Mouse (Mus musculus) adrenal gland, postnatal 14 days (tissue): ENCODE data around the gene Ndc1. TPM values are rescaled to one million over a fixed set of nuclear protein-coding genes. Genes with fewer than 3 reads are reported as not detected.

ENCODE experiments used
- DNase-seq: peaks from one replicate; pipeline ENCODE4 v3.0.0; 2021; ENCODE audit warnings: mixed read lengths
- long read RNA-seq, 2 experiments: library from polyadenylated mRNA; stranded (forward); transcript quantifications; one replicate each; pipeline ENCODE4 v2.0.0; 2021
- total RNA-seq: library from RNA; stranded (reverse); gene quantifications from 2 replicates; pipeline ENCODE4 v1.2.3, GENCODE M21; 2021

Ndc1 gene
- total RNA-seq: 15.1 and 15.9 TPM in 2 replicates
- long read RNA-seq, experiment 1, full-length matches to known transcripts: 18 of 27 reads
- long read RNA-seq, experiment 1, partial matches to known transcripts: 2 of 27 reads
- long read RNA-seq, experiment 1, other reads (novel, unspliced or antisense): 7 of 27 reads
- long read RNA-seq, experiment 2, full-length matches to known transcripts: 11 of 12 reads
- long read RNA-seq, experiment 2, partial matches to known transcripts: 0 of 12 reads
- long read RNA-seq, experiment 2, other reads (novel, unspliced or antisense): 1 of 12 reads

DNA sequence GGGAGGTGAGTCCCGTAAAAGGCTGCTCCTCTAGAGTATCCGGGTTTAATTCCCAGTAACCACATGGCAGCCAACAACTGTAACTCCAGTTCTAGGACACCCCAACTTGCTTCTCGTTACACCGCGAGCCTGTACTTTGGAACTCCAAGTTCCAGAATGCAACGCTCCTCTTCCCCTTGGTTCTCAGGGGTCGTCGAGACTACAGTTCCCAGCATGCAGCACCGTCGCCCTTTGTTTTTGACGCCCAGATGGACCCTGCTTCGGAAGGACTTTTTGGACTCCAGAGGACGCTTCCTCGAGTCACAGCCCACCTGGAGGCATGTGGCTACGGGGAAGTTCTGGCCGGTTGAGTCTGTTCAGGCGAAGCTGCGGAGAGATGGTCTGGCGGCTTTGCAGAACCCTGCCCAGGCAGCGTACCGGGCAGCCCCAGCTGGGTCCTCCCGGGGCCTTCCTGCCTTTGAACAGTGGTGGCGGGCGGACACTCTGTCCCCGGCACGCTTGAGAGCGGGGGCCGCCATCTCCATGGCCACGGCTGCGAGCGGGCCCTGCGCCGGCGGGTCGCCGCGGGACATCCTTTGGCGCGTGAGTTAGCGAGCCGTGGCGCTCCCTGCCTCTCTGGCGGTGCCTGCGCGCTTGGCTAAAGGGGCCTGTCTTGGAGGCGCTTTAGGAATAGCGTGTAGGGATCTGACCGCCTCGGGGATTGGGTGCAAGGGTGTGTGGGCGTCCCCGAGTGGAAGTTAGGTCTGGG lies at the start of gene Ndc1:
Gene Ndc1 (plus strand): TSS at position 218 of the 748 bp plus-strand sequence.
- DNase-seq: peak; percentile 91

DNA sequence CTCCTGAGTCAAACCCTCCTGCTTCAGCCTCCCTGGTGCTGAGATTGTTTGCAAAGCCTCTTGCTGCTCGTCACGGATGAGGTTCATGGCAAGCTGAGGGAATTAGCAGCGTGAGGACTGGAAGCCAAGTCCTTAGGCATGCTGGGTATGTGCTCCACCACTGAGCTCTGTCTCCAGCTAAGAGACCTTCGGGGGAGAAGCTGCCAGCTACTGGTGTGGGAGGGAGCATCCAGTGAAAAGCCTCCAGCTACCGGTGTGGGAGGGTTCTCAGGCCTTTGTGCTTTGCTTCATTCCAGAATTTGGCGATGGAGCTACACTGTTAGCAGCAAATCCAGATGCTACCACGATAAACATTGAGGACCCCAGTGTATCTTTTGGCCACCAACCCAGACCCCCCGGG lies 48.9 kb upstream of the Ndc1 start:
- no peak for DNase-seq

DNA sequence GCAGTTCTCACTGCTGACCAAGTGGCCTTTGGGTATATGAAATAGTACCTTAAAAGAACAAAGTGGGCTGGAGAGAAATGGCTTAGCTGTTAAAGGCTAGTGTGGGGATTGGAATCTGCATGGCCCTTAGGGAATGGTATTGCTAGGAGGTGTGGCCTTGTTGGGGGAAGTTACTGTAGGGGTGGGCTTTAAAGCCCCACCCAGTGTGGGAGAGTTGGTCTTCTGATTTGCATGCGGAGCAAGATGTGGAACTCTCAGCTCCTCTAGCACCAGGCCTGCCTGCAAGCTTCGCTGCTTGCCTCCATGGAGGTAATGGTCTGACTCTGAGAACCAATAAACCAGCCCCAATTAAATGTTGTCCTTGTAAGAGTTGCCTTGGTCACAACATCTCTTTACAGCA lies 46.5 kb upstream of the Ndc1 start:
- no peak for DNase-seq

DNA sequence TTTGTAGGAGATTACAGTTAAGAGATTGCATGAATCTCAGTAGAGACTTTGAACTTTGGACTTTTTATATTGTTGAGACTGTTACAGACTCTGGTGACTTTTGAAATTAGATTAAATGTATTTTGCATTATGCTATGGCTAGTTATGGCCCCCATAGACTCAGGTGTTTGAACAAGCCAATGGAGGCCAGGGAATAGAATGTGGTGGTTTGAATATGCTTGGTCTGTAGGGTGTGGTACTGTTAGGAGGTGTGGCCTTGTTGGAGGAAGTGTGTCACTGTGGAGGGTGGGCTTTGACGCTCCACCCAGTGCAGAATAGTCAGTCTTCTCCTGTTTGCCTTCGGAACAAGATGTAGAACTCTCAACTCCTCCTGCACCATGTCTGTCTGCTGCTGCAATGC lies 44.5 kb upstream of the Ndc1 start:
- DNase-seq: no peak

DNA sequence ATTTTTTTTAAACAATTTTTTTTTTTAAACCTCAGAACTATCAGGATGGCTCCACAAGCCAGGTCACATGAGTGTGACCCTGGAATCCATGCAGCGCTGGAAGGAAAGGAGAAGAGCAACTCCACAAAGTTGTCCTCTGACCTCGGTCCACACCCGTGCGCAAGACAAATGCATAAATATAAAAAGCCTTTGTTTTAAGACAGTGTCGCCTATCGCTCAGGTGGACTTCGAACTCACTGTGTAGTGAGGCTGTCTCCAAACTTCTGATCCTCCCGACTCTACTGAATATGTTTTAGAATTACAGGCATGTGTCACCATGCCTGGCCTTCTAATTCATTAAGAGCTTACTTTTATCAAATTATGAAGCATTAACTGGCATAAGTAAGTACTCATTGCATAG lies 39.1 kb upstream of the Ndc1 start:
- DNase-seq: no peak

DNA sequence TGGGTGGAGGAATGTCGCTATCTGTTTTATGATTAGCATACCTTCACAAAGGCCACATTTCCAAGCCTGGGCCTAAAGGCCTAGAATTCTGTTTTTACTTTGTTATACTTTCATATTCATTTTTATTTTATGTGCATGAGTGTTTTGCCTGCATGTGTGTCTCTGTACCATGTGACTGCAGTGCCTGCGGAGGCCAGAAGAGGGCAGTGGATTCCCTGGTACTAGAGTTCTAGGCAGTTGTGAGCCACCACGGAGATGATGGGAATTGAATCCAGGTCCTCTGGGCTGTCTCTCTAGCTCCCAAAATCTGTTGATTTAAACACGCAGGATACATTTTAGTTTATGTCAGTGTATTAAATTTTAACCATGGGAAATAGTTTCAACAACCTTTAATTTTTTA lies 34.1 kb upstream of the Ndc1 start:
- DNase-seq: no peak

DNA sequence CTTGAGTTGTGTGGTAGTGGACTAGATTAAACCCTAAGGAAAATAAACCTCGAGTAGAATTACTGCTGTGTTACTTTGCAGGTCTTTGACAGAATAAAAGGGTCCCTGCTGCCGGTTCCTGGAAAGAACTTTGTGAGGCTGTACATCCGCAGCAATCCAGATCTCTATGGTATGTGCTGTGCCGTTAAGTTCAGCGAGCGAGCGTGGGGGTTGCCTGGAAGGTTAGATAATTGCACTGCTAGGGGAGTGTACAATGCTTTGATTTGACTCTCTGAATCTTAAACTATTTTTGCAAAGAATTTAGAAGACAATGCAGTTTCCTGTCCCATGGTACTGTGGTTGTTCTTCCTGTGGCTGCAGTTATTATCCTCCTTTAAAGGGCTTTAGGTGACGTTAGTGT lies 31.2 kb upstream of the Ndc1 start:
- no peak for DNase-seq

DNA sequence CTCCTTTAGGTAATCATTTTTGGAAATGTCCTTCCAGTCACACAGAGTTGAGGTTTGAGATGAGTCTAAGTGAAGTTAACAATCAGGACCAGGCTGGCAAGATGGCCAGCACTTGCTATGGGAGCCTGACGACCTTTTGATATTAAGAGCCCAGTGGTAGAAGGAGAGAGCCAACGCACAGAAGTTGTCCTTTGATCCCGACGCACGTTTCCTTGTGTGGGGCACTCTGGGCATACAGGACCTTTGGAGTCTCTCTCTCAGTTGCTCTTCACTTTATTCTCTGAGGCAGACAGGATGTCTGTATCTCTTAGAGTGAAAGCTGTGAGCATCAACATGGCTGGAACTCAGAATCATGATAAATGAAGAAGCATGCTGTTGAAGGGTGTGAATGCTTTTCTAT lies 30.1 kb upstream of the Ndc1 start:
- no peak for DNase-seq

DNA sequence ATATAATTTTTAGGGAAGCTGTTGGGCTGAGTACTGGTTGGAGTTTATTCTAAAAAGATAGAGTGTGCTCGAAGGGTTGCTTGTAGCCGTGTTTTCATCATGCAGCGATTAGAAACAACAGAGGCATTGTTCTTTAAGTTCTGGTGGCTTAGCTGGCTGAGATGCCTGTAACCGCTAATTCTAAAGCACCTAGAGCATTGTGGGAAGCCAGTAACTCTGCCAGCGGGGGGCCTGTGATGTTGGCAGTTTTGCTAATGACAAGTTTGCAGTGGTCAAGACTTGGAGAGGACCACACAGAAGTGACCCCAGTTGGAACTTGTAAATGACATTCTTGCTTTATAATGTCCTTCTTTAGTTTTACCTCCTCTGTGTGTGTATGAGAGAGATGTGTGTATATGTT lies 26.2 kb upstream of the Ndc1 start:
- no peak for DNase-seq

DNA sequence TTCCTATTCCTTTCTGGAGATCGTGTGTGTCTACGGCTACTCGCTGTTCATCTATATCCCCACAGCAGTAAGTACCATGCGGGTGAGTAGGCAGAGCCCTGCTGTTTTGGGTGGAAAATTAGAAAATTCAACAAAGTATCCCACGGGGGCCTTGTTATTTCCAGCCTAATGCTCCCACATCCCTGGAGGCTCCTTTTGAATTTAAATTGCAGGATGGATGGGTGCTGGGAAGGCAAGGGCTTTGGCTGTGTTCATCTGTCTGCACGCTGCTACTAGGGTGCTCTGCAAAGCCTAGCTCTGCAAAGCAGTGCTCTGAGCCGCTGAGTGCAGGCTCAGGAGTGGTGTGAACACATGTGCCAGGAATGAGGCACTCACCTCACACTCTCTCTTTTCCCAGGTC lies 23.0 kb upstream of the Ndc1 start:
- no peak for DNase-seq

DNA sequence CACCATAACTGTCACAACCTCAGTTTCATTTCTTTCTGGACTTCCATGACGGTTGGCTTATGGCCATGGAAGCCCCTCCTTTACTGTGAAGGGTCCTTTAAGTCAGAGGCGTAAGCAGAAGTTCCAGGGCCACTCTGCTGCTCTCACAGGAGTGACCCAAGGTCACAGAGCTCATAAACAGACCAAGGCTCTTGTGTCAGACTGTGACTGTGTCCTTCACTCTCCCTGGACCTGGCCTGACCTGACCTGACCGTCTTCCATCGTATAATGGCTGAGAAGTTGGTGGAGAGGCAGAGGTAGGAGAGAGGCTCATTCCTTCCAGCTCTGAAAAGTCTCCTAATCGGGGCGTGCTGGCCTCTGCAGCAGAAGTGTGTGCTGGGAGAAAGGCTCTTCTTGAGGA lies 20.4 kb upstream of the Ndc1 start:
- peak; percentile 61 for DNase-seq

DNA sequence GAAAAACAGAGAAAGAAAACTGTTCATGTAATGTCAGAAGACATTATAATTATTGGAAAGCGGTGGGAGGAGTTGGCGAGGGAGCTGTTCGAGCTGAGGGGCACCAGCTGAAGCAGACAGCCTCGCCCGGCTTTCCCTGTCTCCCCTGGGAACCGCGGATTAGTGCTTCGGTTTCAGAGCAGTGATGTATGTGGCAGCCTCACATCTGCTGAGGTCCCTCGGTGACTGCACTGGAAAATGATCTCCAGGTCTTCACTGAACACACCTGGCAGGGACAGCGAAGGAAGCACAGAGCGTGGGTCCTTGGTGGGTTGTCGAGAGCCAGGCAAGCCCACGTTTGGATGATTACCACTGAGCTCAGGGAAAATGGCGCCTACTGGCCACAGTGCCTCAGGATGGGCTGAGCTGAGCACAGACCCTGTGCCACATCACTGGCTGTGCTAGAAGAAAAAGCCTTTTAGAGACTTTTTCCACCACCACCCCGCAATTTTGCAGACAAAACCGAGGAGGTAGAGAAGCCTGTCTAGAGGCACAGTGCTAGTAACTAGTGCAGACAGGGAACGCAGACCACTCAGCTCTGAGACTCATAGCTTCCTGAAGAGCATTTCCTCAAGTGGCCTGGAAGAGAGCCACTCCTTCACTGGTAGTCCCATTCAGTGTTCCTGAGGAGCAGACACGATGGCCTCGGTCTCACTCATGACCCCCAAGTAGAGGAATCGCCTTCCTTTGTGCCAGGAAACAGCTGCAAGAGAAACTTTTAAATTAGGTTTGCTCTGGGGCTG lies 18.9 kb upstream of the Ndc1 start:
- no peak for DNase-seq

DNA sequence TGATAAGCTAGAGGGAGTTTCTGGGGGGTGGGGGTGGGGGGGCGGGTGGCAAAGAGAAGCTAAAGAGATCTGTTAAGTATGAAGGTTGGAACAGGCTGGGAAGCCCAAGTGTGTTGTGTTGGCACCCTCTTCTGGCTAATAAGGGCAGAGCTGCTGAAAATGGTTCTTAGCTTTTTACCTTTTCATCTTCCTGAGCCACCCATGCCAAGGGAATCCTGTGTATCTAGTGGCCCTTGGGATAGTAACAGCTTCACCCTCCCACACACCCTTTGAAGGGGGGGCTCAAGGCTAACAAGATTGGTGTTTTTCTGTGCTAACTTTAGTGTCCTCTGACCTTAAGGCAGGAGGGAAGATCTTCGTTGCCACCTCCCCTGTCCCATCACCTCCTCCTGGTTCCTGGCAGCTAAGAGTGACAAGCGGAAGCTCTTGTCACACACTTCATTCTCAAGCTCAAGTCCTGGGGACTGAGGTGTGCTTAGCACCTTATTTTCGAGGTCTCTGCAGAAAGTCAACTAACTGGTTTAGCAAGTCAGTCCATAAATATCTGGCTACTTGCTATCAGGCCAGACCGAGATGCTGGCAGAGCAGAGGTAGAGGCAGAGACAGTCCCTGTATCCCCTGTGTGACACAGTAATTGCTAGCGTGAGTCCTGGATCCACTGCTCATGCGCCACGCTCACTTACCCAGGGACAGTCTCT lies 18.1 kb upstream of the Ndc1 start:
- DNase-seq: peak; percentile 62

DNA sequence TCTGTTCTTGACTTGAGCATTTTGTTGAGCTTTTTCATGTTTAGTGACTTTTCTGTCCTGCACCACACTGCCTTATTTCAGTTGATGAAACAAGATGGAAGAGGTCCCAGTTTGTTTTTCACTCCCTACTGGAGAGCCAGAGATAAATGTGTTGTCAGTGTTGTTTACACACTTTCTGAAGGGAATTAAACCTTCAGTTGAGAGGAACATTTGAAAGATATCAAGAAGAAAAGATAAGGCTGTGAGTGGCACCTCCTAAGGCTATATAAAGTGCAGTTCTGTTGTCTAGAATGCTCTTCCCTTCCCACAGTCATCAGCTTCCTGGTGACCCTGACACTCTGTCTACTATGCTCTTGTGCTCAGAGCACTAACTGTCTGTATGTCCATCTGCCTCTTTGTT lies 16.2 kb upstream of the Ndc1 start:
- DNase-seq: no peak

DNA sequence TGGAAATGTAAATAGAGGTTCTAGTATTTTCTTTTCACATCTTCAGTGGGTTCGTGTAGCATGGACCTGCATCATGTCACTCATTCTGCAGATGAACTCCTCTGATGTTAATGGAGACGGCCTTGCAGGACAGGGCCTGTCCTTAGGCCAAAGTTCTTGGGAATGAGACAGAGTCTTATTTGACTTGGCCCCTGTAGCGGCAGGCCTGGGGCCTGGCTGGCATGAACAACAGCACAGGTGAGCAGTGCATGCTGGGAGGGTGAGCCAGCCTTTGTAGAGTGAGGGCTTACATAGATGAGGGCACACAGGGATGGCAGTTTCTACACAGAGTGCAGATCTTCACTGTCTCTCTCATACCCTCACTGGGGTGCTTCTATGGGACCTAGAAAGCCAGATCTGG lies 14.0 kb upstream of the Ndc1 start:
- no peak for DNase-seq

DNA sequence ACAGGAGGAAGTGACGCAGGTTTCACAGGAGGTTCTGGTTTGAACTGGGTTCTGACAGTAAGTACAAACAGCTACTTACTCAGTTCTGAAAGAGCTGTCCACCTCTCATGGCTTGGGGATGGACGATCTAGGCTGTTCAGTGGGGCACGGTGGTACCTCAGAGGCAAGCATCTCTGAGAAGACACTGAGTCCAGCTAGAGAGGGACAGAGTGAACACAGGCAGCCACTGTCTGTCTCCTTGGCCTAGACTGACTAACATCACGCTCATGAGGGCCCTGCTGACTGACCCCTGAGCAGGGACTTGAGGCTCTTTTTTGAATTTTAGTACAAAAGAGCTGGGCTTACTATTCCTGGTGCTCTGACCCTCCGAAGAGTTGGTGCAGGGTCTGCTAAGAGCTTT lies 13.5 kb upstream of the Ndc1 start:
- DNase-seq: no peak

DNA sequence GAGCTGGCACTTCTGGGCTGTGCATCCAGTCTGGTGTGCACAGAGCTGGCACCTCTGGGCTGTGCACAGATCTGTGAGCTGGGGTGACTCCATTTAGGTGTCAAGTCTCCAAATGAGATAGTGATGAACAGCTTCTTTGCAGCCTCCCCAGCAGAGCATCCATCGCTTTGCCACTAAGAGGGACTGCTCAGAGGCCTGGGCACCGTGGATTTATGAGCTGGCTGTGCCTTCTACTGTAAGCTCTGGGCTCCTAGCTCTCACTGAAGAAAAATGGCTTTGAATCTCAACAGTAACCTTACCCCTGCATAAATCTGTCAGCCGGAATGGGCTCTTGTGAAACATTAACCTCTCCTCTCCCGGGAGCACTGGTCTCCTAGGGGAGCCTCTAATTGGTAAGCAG lies 13.0 kb upstream of the Ndc1 start:
- DNase-seq: peak; percentile 53

DNA sequence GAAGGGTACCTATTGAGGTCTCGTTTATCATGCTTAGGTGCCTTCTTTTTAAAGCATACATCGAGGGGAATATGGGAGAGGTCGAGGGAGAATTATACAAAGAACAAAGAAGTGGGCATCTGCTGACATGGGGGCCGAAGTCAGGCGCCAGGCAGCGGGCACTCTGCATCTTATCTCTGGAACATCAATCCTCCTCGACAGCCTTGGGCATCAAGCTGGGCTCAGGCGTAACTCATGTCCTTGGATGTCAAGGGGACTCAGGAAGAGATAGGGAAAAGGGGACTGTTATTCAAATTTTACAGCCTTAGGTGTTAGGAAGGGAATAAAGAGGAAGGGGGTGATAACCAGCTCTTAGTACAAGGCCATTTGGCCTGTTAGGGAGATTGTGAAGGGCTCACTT lies 10.4 kb upstream of the Ndc1 start:
- DNase-seq: peak; percentile 47

DNA sequence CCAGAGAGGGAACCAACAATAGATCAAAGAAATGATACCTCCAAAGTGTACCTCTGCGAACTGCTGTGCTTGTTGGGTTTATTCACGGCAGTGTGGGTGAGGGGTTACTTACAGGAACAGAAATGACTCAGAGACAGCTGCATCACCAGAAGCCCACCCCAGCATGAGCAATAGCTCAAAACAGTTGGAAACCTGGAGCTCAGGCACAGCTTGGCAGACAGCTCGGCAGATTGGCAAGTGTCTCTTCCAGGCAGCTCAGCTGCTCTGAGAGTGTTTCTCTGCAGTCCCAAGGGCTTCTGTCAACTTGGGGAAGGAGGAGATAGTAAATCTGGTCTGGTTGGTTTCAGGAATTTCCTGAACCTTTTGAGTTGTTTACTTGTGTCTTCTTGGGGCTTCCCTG lies 9.1 kb upstream of the Ndc1 start:
- no peak for DNase-seq

DNA sequence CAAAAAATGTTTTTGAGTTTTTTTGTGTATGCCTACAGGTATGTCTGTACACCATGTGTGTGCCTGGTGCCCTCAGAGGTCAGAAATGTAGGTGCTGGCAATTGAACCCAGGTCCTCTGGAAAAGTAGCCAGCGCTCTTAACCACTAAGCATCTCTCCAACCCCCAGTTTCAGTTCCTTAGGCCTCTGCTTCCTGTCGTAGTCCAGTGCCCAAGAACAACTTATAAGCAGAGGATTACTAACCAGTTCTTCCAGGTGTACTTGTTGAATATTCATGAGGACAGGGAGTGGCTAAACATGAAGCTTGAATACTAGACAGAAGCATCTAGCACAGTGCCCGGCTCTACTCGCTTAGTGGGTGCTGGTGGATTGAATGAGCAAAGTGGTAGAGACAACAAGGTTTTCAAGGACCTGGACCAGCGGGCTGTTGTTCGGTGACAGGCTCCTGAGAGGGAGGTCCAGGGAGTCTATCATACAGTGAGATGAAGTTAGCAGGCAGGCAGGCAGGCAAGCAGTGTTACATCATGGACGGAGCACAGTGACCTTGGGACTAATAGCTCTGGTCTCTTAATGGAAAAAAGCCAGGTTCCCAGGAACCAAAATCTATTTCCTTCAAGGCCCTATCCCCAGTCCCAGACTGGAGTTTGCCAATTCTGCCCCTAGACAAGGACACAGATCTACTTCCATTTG lies 7.0 kb upstream of the Ndc1 start:
- peak; percentile 52 for DNase-seq

DNA sequence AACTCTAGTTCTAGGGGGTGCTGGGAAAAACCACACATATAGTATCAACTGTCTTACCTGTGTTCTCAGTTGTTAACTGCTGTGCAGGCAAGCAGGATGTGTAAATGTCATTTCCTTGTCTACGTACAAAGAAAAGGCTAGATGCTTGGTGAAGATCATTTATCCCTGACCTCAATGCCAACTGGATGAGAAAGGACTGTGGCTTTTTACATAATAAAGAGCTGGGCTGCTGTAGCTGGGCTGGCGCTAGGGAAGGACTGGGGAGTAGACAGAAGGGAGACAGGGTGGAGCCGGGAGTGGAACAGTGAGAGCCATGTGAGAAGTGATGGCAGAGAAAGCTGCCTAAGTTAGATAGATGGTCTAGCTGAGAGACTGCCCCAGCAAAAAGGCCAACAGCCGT lies 4.8 kb upstream of the Ndc1 start:
- peak; percentile 40 for DNase-seq

DNA sequence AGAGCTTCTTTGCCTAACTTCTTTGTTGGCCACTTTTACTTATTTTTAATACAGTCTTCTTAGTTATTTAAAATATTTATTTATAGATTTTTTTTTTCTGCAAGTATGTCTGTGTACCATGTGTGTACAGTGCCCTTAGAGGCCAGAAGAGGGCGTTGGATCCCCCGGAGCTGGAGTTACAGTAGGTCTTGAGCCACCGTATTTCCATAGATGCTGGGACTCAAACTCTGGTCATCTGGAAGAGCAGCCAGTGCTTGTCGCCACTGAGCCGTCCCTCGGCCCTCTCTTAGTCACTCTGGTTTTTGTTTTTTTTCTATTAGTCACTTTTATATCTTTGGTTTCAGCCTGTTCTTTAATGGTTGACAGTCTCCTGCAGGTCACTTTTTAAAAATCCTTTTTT lies 4.0 kb upstream of the Ndc1 start:
- no peak for DNase-seq
